Mouse (Mus musculus): ENCODE data around the gene Dip2c.

GRCm38 (mm10) chr13:9455979-9456378, 179.7 kb downstream of the Dip2c start:
- TF ChIP-seq GATA1 (IDR thresholded peaks at IDR 0.05; ENCODE audit: borderline replicate concordance, low read length) (no peak), FLI1 (IDR thresholded peaks at IDR 0.05; ENCODE audit: low read length) (no peak)

Measured in megakaryocyte, embryonic 14.5 days (primary cell).